Mouse (Mus musculus) thymus, adult 2 months (tissue): Measurements from ENCODE around the gene Cdon. TPM values are rescaled to one million over a fixed set of nuclear protein-coding genes. Genes with fewer than 3 reads are reported as not detected.

Source experiments
- DNase-seq: peaks from one replicate; pipeline ENCODE4 v3.0.0; 2021
- H3K27ac ChIP-seq: fragments of 200-500 bp; 2 replicates; pipeline ENCODE4 v1.5.1; 2012; ENCODE audit warnings: low read length, control low read depth; ENCODE audit not compliant: control insufficient read depth, insufficient read depth
- H3K27me3 ChIP-seq: fragments of 200-500 bp; 2 replicates; pipeline ENCODE4 v1.6.1; 2012; ENCODE audit warnings: mild to moderate bottlenecking, low read length, moderate library complexity, mixed read lengths; ENCODE audit not compliant: control insufficient read depth, insufficient read depth
- H3K36me3 ChIP-seq: fragments of 200-500 bp; 2 replicates; pipeline ENCODE4 v1.6.1; 2012; ENCODE audit warnings: mild to moderate bottlenecking, low read length, moderate library complexity; ENCODE audit not compliant: control insufficient read depth, insufficient read depth
- H3K4me1 ChIP-seq: fragments of 200-500 bp; replicated peaks from 2 replicates; pipeline ENCODE4 v1.6.1; 2012; ENCODE audit warnings: low read length; ENCODE audit not compliant: control insufficient read depth, insufficient read depth
- H3K4me3 ChIP-seq: fragments of 200-500 bp; 2 replicates; pipeline ENCODE4 v1.5.1; 2012; ENCODE audit warnings: mild to moderate bottlenecking, low read length, control low read depth, moderate library complexity; ENCODE audit not compliant: control insufficient read depth, insufficient read depth
- CTCF ChIP-seq: fragments of 200-500 bp; IDR thresholded peaks from 2 replicates; pipeline ENCODE4 v1.5.1; 2012; ENCODE audit warnings: mild to moderate bottlenecking, control low read depth, low read length, moderate library complexity, borderline replicate concordance; ENCODE audit not compliant: control insufficient read depth, poor library complexity, insufficient read depth; ENCODE audit errors: extremely low read depth
- POLR2A ChIP-seq: fragments of 200-500 bp; IDR thresholded peaks from 2 replicates; pipeline ENCODE4 v1.6.1; 2012; ENCODE audit warnings: mild to moderate bottlenecking, low read length, control low read depth, moderate library complexity; ENCODE audit not compliant: control insufficient read depth, poor library complexity, insufficient read depth; ENCODE audit errors: extremely low read depth
- WGBS: fragments of 180-500 bp; shearing (Covaris S2); methylation state at CpG from one replicate; pipeline ENCODE4 v1.1.7; 2018; 5-methylcytosine and 5-hydroxymethylcytosine counted together
- polyA plus RNA-seq: library from polyadenylated mRNA; depleted of rRNA; stranded (reverse); fragments of >200 nt; gene quantifications from 2 replicates; pipeline ENCODE4 v1.2.3, GENCODE M21; 2012

The Cdon gene
- polyA plus RNA-seq, 1 experiment, result 8.8 TPM

DNA sequence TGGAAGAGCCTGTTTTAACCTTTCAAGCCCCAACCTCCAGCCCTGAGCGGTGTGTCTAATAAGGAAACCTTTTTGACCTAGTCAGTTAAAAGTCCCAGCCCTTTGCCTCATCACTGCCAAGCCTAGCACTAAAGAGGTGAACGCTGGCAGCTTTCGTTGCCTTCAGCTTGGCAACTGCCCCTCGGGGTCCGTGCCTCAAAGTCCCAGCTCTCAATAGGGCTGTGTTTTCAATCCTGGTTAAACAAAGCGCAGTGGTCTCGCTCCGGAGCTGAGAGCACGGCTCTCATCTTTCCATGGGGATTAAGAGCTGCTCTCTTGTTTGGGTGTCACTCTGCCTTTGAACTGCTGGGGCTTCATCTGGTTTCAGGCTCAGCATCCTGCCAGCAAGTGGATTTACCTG lies 20.1 kb upstream of the Cdon start:
- DNase-seq, result no peak
- TF ChIP-seq CTCF (no peak), POLR2A (no peak)
- Histone ChIP-seq H3K4me3 (no peak overlapping the region), H3K4me1 (no peaks in the 10 kb centered on the region), H3K27me3 (no peaks in the 10 kb centered on the region), H3K36me3 (no peaks in the 10 kb centered on the region), H3K27ac (no peak overlapping the region)
- WGBS, result 28% methylated on average over 9 of the region's 9 CpGs

GRCm38 (mm10) chr9:35402584-35402991 lies 18.3 kb upstream of the Cdon start:
- no peaks in the 10 kb centered on the region for H3K4me1 ChIP-seq
- no peak for DNase-seq
- 94% methylated on average over 4 of the region's 4 CpGs for WGBS
- no peak overlapping the region for H3K4me3 ChIP-seq
- no peaks in the 10 kb centered on the region for H3K27me3 ChIP-seq
- no peak overlapping the region for H3K27ac ChIP-seq
- TF ChIP-seq CTCF, result no peak
- no peak for TF ChIP-seq POLR2A
- no peaks in the 10 kb centered on the region for H3K36me3 ChIP-seq

GRCm38 (mm10) chr9:35403490-35403889 lies 17.4 kb upstream of the Cdon start:
- no peak for TF ChIP-seq CTCF
- no peak for TF ChIP-seq POLR2A
- Histone ChIP-seq H3K4me1 (no peaks in the 10 kb centered on the region), H3K36me3 (no peaks in the 10 kb centered on the region), H3K27me3 (no peaks in the 10 kb centered on the region), H3K27ac (no peak overlapping the region), H3K4me3 (no peak overlapping the region)
- DNase-seq, result no peak
- whole genome bisulfite sequencing, result 88% methylated on average over 4 of the region's 4 CpGs

GRCm38 (mm10) chr9:35405038-35405905 lies 15.7 kb upstream of the Cdon start:
- WGBS, result 49% methylated on average over 13 of the region's 13 CpGs
- no peak for TF ChIP-seq POLR2A
- Histone ChIP-seq H3K27me3 (no peaks in the 10 kb centered on the region), H3K4me1 (no peaks in the 10 kb centered on the region), H3K4me3 (no peak overlapping the region), H3K36me3 (no peaks in the 10 kb centered on the region), H3K27ac (no peak overlapping the region)
- DNase-seq, result no peak

DNA sequence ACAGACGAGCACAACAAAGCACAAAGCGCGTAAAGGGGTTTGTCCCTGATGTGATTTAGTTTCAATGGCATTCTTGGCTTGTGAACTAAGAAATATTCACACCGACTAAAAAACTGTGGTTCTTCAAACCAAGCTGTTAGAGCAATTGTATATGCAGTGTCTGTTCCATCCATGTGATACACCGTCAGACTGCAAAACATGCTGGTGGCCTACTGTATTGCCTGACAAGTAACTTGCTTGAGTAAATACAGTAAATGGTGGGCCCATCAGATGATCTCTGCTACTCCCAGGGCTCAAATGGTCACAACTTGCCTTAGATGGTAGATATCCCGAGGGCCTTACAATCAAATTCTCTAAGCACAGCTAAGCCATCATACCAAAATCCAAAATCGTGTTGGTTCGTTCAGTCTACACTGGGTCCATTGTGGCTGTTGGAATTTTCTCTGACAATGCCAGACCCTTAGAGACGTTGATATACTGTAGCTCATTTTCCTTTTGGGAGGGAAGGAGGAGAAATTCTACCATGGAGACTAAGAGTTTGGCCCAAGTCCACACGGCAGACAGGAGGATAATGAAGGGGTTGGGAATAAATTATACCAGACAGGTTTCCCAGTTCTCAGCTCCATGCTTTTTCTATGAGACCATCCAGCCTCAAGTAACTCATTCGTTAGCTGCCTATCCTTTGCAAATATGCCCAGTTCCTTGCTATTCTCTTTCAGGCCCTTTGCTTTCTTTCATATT lies 9.5 kb upstream of the Cdon start:
- WGBS, result 96% methylated on average over 11 of the region's 11 CpGs
- H3K4me3 ChIP-seq, result no peak overlapping the region
- TF ChIP-seq POLR2A, result no peak
- TF ChIP-seq CTCF, result no peak

DNA sequence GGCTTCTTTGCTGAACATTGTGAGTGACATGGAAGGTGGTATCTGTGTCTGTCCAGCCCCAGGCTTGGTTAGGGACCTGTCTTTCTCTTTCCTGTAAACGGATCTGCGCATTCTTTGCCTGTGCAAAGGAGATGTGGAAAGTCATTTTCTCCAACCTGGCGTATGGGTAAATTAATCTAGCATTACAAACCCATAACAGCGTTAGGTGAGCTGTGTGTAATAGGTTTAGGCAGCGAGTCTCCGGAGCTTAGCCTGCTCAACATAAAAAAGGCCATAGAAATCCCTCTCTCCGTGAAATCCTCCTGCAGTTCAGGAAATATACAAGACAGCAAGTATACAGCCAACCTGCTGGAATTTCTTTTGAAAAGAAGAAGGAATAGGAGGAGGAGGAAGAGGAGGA lies 9.0 kb upstream of the Cdon start:
- no peak overlapping the region for H3K27ac ChIP-seq
- H3K4me1 ChIP-seq, result no peaks in the 10 kb centered on the region
- 92% methylated on average over 7 of the region's 7 CpGs for WGBS
- no peak overlapping the region for H3K4me3 ChIP-seq
- TF ChIP-seq POLR2A (no peak), CTCF (no peak)
- H3K36me3 ChIP-seq, result no peaks in the 10 kb centered on the region
- H3K27me3 ChIP-seq, result no peaks in the 10 kb centered on the region
- no peak for DNase-seq

More for the DNA sequence above, 9.5 kb upstream of the Cdon start:
- no peak for DNase-seq
- Histone ChIP-seq H3K36me3 (no peaks in the 10 kb centered on the region), H3K27me3 (no peaks in the 10 kb centered on the region), H3K27ac (no peak overlapping the region), H3K4me1 (no peaks in the 10 kb centered on the region)
